Mouse (Mus musculus): ENCODE data around the gene Adgrv1.

- TF ChIP-seq GATA1 (IDR thresholded peaks at IDR 0.05; ENCODE audit: low read length) (no peak), TAL1 (IDR thresholded peaks at IDR 0.05; ENCODE audit: low read length) (no peak)
Observed at GRCm38 (mm10) chr13:81402191-81402590, 230.8 kb downstream of the Adgrv1 start.
